Mouse (Mus musculus): ENCODE results near the gene Med4. TPM values are rescaled to one million over a fixed set of nuclear protein-coding genes. Genes with fewer than 3 reads are reported as not detected.

Med4 gene
- 10 to 100 TPM; 10.1 to 14.5 (median 12.7) TPM for total RNA-seq (2022)

DNA sequence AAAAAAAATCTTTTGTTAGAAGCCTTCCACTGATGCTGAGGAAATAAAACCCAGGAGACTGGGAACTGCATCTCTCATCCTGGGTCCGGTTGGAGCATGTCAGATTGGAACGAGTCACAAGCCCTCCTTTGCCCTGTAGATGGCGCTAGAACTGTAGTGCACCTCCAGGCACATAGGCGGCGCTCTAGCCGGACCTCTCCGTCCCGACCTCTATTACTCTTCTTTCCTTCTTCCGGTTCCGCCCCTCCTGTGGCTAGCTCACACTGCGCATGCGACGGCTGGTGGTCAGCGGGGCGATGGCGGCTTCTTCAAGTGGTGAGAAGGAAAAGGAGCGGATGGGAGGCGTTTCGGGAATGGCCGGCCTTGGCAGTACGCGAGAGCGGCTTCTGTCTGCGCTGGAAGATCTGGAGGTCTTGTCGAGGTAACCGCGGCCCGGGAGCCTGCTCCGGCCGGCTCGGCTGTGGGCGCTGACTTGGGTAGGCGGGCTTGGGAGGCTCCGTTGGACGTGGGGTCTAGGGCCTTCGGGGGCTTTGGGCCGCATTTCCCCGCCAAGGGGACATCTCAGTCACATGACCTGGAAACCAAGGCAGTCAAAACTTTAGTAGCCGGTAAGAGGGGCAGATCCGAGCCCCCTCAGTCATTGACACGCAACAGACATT is at the start of gene Med4:
Gene Med4, plus strand, starts transcription at position 261 of the 659 bp plus-strand sequence.
- DNase-seq (ENCODE audit: low spot score in 2 of 2): peak; percentile 87 to 90

- no peak for DNase-seq (ENCODE audit: low spot score in 2 of 2)
Observed at GRCm38 (mm10) chr14:73460514-73461134, 49.2 kb upstream of the Med4 start.

DNA sequence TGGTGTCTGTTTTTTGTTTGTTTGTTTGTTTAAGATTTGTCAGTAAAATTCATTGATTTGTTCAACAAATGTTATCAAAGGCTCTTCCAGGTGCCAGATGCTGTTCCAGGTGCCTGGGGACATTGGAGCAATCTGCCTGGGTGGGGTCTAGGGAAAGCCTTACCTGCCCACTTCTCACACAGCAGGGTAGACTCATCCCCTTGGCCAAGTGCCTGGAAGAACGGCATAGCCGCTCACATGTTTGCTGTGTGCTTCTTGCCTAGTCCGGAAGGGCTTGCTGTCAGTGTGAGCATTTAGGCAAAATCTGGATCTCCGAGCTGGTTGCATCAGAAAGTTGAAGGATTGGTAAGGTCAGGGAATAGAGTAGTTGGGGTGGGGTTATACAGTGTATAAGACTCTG is 47.6 kb upstream of the Med4 start:
- no peak for DNase-seq (ENCODE audit: low spot score in 2 of 2)

DNA sequence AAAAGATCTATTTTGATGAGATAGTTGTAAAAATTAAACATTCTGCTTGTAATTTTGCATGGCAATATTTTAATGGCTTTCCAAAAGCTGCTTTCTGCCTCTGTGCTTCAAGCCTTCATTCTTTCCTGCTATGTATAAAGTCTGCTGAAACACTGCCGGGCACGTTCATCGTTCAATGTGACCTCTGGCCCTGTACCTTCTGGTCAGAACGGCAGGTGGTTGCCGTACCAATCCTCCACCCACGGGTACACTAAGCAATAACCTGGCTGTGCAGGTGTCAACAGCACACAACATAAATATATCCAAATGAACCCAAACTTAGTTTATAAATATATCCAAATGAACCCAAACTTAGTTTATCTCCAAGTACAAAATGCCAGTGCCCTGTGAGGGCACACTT is 42.1 kb upstream of the Med4 start:
- DNase-seq (ENCODE audit: low spot score in 2 of 2): no peak

GRCm38 (mm10) chr14:73469506-73469905 is 40.3 kb upstream of the Med4 start:
- no peak for DNase-seq (ENCODE audit: low spot score in 2 of 2)

DNA sequence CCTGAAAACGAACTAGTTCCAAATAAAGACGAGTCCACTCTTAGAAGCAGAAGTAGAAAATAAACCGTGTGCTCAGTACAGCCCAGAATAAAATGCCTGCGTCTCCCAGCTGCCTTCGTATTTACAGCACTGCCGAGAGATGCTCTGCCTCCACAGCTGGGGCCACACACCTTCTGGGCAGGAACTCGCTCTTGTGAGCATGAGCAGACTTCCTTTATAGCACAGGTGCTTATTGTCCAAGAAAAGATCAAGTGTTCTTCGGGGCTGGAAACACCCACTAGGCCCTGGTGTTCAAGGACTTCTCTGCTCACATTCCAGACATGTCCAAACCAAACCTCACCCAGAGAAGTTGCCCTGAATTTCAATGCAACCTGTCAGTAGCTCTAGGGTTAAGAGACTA is 39.2 kb upstream of the Med4 start:
- DNase-seq (ENCODE audit: low spot score in 2 of 2): no peak

GRCm38 (mm10) chr14:73472205-73472604 is 37.6 kb upstream of the Med4 start:
- no peak for DNase-seq (ENCODE audit: low spot score in 2 of 2)

DNA sequence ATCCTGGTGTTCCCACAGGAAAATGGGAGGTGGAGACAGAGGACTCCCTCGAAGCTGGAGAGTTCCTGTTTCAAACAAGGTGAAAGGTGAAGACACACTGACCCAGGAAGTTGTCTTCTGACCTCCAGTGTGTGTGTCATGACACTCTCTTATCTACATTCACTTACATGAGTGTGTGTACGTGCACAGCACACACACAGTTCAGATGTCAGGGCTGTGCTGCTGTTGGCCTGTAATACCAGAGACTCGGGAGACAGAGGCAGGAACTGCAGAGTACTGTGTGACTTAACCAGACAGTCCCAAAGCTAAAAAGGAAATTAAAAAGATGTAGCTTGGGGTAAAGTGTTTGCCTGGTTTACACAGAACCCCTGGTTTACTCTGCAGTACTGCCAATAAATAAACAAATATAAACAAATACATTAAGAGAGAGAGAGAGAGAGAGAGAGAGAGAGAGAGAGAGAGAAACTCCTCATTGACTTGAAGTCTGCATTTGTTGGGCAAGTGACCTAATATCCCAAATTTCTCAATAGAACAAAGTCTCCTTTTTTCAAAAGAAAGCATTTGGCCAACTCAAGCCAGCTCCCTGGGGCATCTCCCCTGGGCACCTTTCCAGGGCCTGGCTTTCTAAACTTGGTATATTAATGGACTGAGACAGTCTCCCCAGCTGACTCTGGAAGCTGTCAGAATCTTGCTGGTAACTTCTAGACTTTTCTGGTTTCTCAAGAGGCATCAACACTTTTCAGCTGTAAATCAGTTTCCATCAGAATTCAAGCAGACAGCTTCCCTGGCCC is 36.0 kb upstream of the Med4 start:
- peak; percentile 64 to 68 for DNase-seq (ENCODE audit: low spot score in 2 of 2)

- no peak for DNase-seq (ENCODE audit: low spot score in 2 of 2)
Observed at GRCm38 (mm10) chr14:73474636-73475093, 35.2 kb upstream of the Med4 start.

- peak; percentile 18 to 26 for DNase-seq (ENCODE audit: low spot score in 2 of 2)
Observed at GRCm38 (mm10) chr14:73475506-73475905, 34.3 kb upstream of the Med4 start.

- DNase-seq (ENCODE audit: low spot score in 2 of 2): no peak
Observed at GRCm38 (mm10) chr14:73476361-73476934, 33.4 kb upstream of the Med4 start.

- DNase-seq (ENCODE audit: low spot score in 2 of 2): no peak
Observed at GRCm38 (mm10) chr14:73477077-73477476, 32.7 kb upstream of the Med4 start.

GRCm38 (mm10) chr14:73478321-73478720 is 31.5 kb upstream of the Med4 start:
- no peak for DNase-seq (ENCODE audit: low spot score in 2 of 2)

DNA sequence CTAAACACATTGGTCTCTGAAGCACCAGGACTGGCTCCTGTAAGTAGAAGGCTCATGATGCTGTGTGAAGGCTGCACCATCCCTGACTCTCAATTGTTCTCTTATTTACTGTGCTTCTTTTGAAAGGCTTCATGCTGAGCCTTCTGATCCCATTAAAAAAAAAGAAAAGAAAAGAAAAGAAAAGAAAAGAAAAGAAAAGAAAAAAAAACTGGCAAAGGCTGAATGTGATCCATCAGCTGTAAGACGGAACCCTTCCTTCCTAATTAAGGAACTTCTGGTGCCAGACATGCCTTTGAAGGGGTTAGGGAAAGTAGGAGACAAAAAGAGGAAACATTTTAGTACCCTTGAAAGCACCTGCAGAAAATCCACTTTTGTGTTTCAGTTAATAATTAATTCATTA is 30.1 kb upstream of the Med4 start:
- no peak for DNase-seq (ENCODE audit: low spot score in 2 of 2)

- DNase-seq (ENCODE audit: low spot score in 2 of 2): no peak
Observed at GRCm38 (mm10) chr14:73483516-73484229, 26.2 kb upstream of the Med4 start.

DNA sequence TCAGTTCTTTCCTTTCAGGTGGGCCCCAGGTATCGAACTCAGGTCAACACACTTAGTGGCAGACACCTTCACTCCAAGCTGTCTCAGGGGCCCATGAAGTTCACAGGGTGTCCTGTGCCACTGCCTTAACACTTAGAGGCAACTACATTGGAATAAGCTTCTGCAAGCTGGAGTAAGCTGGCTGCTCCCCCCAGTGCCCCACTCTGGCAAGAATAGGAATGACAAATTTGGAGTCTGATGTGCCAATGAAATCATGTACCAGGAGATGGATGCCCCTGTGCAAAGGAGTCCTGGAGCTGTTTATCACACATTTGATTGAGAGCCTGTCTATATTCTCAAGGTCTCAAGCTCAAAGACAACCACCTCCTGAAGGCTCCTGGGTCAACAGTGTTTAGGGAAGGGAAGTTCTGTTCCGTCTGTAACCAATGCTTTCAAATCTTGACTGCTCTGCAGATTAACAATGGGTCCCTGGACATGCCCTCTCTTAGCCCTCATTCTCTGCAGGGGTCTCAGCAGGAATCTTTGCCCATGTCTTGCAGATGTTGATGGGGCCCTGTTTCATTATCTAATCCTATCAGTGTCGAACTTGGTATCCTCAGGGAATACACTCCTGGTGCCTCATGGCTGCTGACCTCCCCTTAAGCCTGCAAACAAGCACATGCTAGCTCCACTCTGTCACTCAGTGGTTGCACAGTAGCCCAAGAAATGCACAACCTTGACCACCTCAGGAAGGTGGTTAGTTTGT is 25.3 kb upstream of the Med4 start:
- DNase-seq (ENCODE audit: low spot score in 2 of 2): no peak

DNA sequence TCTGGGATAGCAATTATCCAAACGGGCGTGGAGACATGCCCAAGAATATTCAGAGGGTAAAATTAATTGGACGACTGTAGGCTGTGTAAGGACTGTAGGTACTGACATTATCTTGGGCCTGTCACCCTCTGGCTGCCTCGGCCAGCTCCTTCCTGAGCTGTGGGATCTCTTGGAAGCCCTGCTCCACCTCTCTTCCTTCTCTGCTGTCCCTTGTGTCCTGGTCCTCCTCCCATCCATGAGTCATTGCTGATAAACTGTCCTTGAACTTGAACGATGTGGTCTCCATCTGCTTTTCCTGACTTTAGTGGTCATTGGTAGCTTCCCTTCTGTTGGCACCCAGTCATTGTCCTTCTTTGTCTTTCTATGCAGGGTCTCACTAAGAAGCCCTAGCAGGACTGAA is 23.2 kb upstream of the Med4 start:
- DNase-seq (ENCODE audit: low spot score in 2 of 2): no peak

GRCm38 (mm10) chr14:73493356-73493755 is 16.5 kb upstream of the Med4 start:
- no peak for DNase-seq (ENCODE audit: low spot score in 2 of 2)

- no peak for DNase-seq (ENCODE audit: low spot score in 2 of 2)
Observed at GRCm38 (mm10) chr14:73494122-73494521, 15.7 kb upstream of the Med4 start.

DNA sequence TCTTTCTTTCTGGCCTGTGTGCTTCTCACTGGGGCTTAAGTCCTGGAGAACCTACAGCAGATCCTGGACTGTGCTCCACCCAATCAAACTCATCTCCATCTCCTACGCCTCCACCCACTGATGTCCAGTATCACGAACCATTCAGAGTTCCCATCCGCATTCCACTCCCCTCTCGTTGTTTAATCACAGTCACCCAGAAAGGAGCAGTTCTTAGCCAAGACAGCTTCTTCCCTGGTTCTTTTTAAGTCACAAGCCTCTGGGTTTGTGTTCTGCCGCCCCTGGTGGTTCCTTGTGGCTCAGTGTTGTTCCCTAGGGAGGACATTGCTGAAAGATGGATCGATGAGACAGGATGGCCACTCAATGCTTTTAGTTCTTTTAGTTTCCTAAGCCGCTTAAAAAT is 14.1 kb upstream of the Med4 start:
- no peak for DNase-seq (ENCODE audit: low spot score in 2 of 2)

DNA sequence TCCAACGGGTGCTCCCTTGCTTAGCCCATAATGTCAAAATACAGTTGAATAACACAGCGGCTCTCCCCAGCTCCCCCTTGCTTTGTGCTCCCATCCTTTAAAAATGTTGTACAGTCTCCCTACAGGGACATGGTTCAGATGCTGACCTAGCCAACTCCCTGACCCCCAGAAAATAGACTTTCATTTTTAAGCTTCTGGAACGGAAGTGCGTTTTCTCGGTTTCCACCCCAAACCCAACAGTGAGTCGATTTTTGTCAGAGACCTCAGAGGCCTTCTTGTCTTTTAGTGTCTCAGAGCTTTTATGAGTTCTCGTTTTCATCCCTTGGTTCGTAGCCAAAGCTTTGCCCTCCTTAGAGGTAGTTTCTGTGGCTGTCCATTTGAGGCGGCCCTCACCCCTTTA is 8.5 kb upstream of the Med4 start:
- no peak for DNase-seq (ENCODE audit: low spot score in 2 of 2)

Measured in gastrocnemius, adult 8-10 months (tissue).